Mouse (Mus musculus): ENCODE data around the gene Tspyl2.

- TF ChIP-seq ZC3H11A (IDR thresholded peaks at IDR 0.05; ENCODE audit: borderline replicate concordance, low read depth, low read length) (no peak), ZNF384 (IDR thresholded peaks at IDR 0.05; ENCODE audit: low read depth, low read length) (no peak), MAFK (IDR thresholded peaks at IDR 0.05; ENCODE audit: insufficient read depth, low read depth, low read length) (no peak)
Observed at GRCm38 (mm10) chrX:152323584-152323983, 18.6 kb downstream of the Tspyl2 start.

Data from ES-E14 (cell line).